Mouse (Mus musculus) midbrain, embryonic 14.5 days (tissue): ENCODE measurements around the gene Asf1b. TPM values are rescaled to one million over a fixed set of nuclear protein-coding genes. Genes with fewer than 3 reads are reported as not detected.
A peak's percentile ranks its signal among the peaks of the same experiment; 100 is the strongest.

Experiments used
- ATAC-seq: fragments of 200-750 bp; cut with Nextera tagmentation; 2 replicates; pipeline ENCODE4 v1.8.0; 2017; ENCODE audit warnings: moderate number of reproducible peaks, moderate library complexity; ENCODE audit not compliant: low FRiP score, low TSS enrichment
- DNase-seq: peaks from one replicate; pipeline ENCODE4 v3.0.0-alpha.2; 2015
- H3K27ac ChIP-seq: fragments of 300-500 bp; sonication (generic); replicated peaks from 2 replicates; pipeline ENCODE4 v1.5.1; 2014; ENCODE audit warnings: mild to moderate bottlenecking, low read depth, low read length, moderate library complexity
- H3K27me3 ChIP-seq: fragments of 300-500 bp; sonication (generic); 2 replicates; pipeline ENCODE4 v1.6.1; 2014; ENCODE audit warnings: low read length, control low read depth, mixed read lengths; ENCODE audit not compliant: control insufficient read depth, insufficient read depth
- H3K36me3 ChIP-seq: fragments of 300-500 bp; sonication (generic); 2 replicates; pipeline ENCODE4 v1.6.1; 2014; ENCODE audit warnings: low read length, control low read depth; ENCODE audit not compliant: control insufficient read depth, insufficient read depth
- H3K4me1 ChIP-seq: fragments of 300-500 bp; sonication (generic); 2 replicates; pipeline ENCODE4 v1.6.1; 2014; ENCODE audit warnings: mild to moderate bottlenecking, antibody characterized with exemption, low read length, control low read depth; ENCODE audit not compliant: control insufficient read depth, insufficient read depth
- H3K4me2 ChIP-seq: fragments of 300-500 bp; sonication (generic); 2 replicates; pipeline ENCODE4 v1.6.1; 2014; ENCODE audit warnings: mild to moderate bottlenecking, low read length, moderate library complexity
- H3K4me3 ChIP-seq: fragments of 300-500 bp; sonication (generic); replicated peaks from 2 replicates; pipeline ENCODE4 v1.5.1; 2014; ENCODE audit warnings: low read depth, low read length
- H3K9ac ChIP-seq: fragments of 300-500 bp; sonication (generic); replicated peaks from 2 replicates; pipeline ENCODE4 v1.6.1; 2014; ENCODE audit warnings: mild to moderate bottlenecking, low read length, moderate library complexity
- H3K9me3 ChIP-seq: fragments of 300-500 bp; sonication (generic); 2 replicates; pipeline ENCODE4 v1.6.1; 2016; ENCODE audit warnings: low read length, control low read depth, mixed read lengths; ENCODE audit not compliant: control insufficient read depth
- WGBS: fragments of 180-500 bp; shearing (Covaris S2); extraction: QIAGEN DNeasy Blood & Tissue Kit; methylation state at CpG from one replicate; pipeline ENCODE4 v1.1.7; 2014; 5-methylcytosine and 5-hydroxymethylcytosine counted together
- microRNA counts: library from miRNA; unstranded; fragments of <30 nt; microRNA quantifications from one replicate; lab custom pipeline; 2016
- microRNA-seq: library from miRNA; unstranded; fragments of <30 nt; microRNA quantifications from one replicate; pipeline ENCODE4, GENCODE M21; 2016
- polyA plus RNA-seq: library from polyadenylated mRNA; unstranded; fragments of >200 nt; fragmentation: Nextera tagmentation; extraction: Ambion mirVana; gene quantifications from 2 replicates; pipeline ENCODE4 v1.2.1, GENCODE M21; 2014

Asf1b gene
- polyA plus RNA-seq, 1 experiment from 2014 or later = 15.5 TPM

DNA sequence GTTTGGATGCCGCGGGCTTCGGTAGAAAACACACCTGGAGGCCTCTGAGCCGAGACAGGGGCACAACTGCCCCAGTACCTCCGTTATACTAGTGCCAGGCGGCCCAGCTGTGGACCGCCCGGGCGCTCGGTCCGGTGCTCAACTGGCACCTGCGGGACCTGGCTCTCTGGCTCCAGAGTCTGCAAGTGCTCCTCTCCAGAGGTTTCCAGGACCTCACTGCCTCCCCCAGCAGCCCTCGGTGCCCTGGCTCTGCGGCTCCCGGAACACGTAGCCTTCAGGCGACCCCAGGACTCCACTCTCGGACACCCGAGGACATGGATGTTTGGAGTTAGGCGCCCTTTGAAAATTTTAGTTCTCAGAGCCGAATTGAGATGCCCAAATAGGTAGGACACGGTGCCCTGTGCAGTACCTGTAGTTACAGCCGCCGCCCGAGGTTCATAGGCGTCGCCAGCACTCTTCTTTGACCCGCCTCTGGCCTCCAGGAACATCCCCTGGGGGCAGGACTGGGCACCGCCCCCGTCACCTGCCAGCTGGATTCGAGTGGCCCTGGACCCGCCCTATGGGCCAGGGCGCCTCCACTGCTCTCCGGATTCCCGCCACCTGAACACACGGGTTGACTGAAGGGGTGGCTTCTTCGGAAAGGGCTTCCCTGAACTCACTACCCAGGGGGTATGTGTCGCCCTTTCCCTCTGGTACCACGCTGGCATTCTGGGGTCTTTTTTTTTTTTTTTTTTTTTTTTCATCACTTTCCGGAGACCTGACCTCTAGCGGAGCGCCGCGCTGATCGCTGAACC lies 56.6 kb downstream of the Asf1b start, which contains the start of gene 2210011C24Rik:
Gene 2210011C24Rik, minus strand, starts transcription at position 467 of the 794 bp plus-strand sequence.
- Histone ChIP-seq H3K4me3 (peak within 1 kb of the TSS; percentile 52), H3K27ac (no peak within 1 kb of the TSS), H3K4me2 (peak within 1 kb of the TSS; percentile 95), H3K4me1 (peaks cover 17% of the 10 kb centered on the region), H3K36me3 (no peaks in the 10 kb centered on the region), H3K9ac (peak within 1 kb of the TSS; percentile 51; the same call in 1 of the 2 replicates), H3K9me3 (no peaks in the 10 kb centered on the region), H3K27me3 (peaks cover 34% of the 10 kb centered on the region)
- DNase-seq = no peak
- 0 out of 2 replicates have a peak, but pooled peaks have one; percentile 22 for ATAC-seq
- WGBS = under 1% methylated on average over 45 of the region's 45 CpGs

DNA sequence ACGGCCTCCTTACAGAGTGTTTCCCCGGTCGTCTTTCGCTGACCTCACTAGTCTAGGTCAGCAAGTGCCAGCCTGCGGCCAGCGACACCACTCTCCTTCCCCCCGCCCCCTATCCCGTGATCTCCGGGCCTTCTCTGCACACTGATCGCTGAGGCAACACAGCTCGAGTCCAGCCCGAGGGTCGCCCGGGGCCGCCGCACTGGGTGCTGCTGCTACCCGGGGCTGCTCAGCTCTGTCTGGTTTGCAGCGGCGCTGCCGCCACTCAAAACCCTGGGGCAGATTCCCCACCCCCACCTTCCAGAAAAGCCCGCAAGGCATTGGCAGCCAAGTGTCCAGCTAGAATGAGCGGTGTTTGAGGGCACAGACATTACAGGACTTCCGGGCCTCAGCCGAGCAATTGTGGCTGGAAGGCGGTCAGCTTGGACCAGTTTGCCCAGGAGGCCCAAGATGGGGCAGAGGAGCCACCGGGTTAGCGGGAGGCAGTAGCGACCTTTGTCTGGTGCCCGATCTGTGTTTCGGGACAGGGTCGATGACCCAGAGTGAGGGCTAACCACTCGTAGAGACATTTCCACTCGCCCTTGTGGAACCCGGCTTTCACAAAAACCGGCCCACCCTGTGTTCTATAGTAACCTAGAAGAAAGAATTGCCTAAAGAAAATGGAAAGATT lies 57.3 kb downstream of the Asf1b start:
- no peaks in the 10 kb centered on the region for H3K36me3 ChIP-seq
- peaks cover 34% of the 10 kb centered on the region for H3K27me3 ChIP-seq
- H3K27ac ChIP-seq = no peak overlapping the region
- DNase-seq (peak; percentile 34), ATAC-seq (no peak; the same call in 1 of the 2 replicates)
- H3K4me1 ChIP-seq = peaks cover 17% of the 10 kb centered on the region
- no peaks in the 10 kb centered on the region for H3K9me3 ChIP-seq
- no peak overlapping the region; the same call in 1 of the 2 replicates for H3K9ac ChIP-seq
- H3K4me2 ChIP-seq = peak overlapping the region; percentile 95
- 3% methylated on average over 35 of the region's 35 CpGs for WGBS
- H3K4me3 ChIP-seq = peak overlapping the region; percentile 52

GRCm38 (mm10) chr8:84015833-84016232 lies 60.5 kb downstream of the Asf1b start:
- H3K36me3 ChIP-seq = no peaks in the 10 kb centered on the region
- H3K9me3 ChIP-seq = no peaks in the 10 kb centered on the region
- H3K4me3 ChIP-seq = no peak overlapping the region
- H3K27me3 ChIP-seq = peaks cover 26% of the 10 kb centered on the region
- no peak overlapping the region for H3K4me2 ChIP-seq
- no peak for DNase-seq
- 92% methylated on average over 5 of the region's 5 CpGs for WGBS
- no peak for ATAC-seq
- no peak overlapping the region for H3K27ac ChIP-seq
- H3K4me1 ChIP-seq = peaks cover 14% of the 10 kb centered on the region
- no peak overlapping the region for H3K9ac ChIP-seq

- ATAC-seq = no peak
- Histone ChIP-seq H3K9ac (no peak overlapping the region), H3K4me2 (no peak overlapping the region), H3K9me3 (no peaks in the 10 kb centered on the region), H3K4me3 (no peak overlapping the region), H3K27me3 (peaks cover 7% of the 10 kb centered on the region; the same call in 1 of the 2 replicates), H3K4me1 (0 out of 2 replicates have a peak, but pooled peaks cover 3% of the 10 kb centered on the region), H3K27ac (no peak overlapping the region), H3K36me3 (no peaks in the 10 kb centered on the region)
- no peak for DNase-seq
- WGBS = 88% methylated on average over 9 of the region's 9 CpGs
Observed at GRCm38 (mm10) chr8:84019738-84020137, 64.4 kb downstream of the Asf1b start.

MicroRNA genes within 50 kb of the gene (microRNA counts, 519-probe panel; counts per million panel counts)
- not detected for microRNA mmu-miR-1199 (lab: Ali Mortazavi, UCI)

Small RNA genes within 50 kb of the gene (microRNA-seq; reads per million reads assigned to microRNA genes)
- gene Gm44330 = not detected
- gene Gm44450 = not detected
- gene Mir1199 = 0.44 reads per million
- gene Mir8111 = 1.2 reads per million

Other genes with a start within 250 kb of the Asf1b start
- gene Ddx39, start 240.3 kb upstream of the Asf1b start, polyA plus RNA-seq = 109 and 113 TPM in 2 replicates
- gene Adgre5, start 214.2 kb upstream of the Asf1b start, polyA plus RNA-seq = 8.5 and 12.3 TPM in 2 replicates
- gene Adgrl1, start 55.4 kb upstream of the Asf1b start, polyA plus RNA-seq = 77.2 and 92.7 TPM in 2 replicates
- gene Gm10644, start 302 bp upstream of the Asf1b start, polyA plus RNA-seq = 1.0 and 1.1 TPM in 2 replicates
- gene Prkaca, start 17.5 kb downstream of the Asf1b start, polyA plus RNA-seq = 181 and 207 TPM in 2 replicates
- 10.5 and 14.2 TPM in 2 replicates for gene Samd1, start 42.2 kb downstream of the Asf1b start, polyA plus RNA-seq
- 0.53 and 0.89 TPM in 2 replicates for gene 1700067K01Rik, start 46.0 kb downstream of the Asf1b start, polyA plus RNA-seq
- 0.94 TPM in 1 of 2 replicates, not detected in the other for gene 2210011C24Rik, start 56.7 kb downstream of the Asf1b start, polyA plus RNA-seq
- gene Palm3, start 66.0 kb downstream of the Asf1b start, polyA plus RNA-seq = 0.65 and 0.87 TPM in 2 replicates
- gene Il27ra, start 87.1 kb downstream of the Asf1b start, polyA plus RNA-seq = 0.16 and 0.33 TPM in 2 replicates
- 1.2 TPM in 1 of 2 replicates, not detected in the other for gene Rln3, start 89.5 kb downstream of the Asf1b start, polyA plus RNA-seq
- 1.5 and 2.4 TPM in 2 replicates for gene Gm10643, start 109.6 kb downstream of the Asf1b start, polyA plus RNA-seq
- gene Rfx1, start 111.3 kb downstream of the Asf1b start, polyA plus RNA-seq = 11.2 and 12.2 TPM in 2 replicates
- 19.9 and 26.0 TPM in 2 replicates for gene Dcaf15, start 149.3 kb downstream of the Asf1b start, polyA plus RNA-seq
- 0.63 and 0.68 TPM in 2 replicates for gene Podnl1, start 170.5 kb downstream of the Asf1b start, polyA plus RNA-seq
- gene Cc2d1a, start 192.4 kb downstream of the Asf1b start, polyA plus RNA-seq = 28.9 and 33.1 TPM in 2 replicates
- gene 4930432K21Rik, start 192.5 kb downstream of the Asf1b start, polyA plus RNA-seq = 1.8 and 1.9 TPM in 2 replicates
- 9.4 and 11.7 TPM in 2 replicates for gene Nanos3, start 229.7 kb downstream of the Asf1b start, polyA plus RNA-seq